9 mouse cellular contexts compared by ENCODE assay signal in genomic region chr8:70087836-70088650, GRCm38 (mm10). TPM values are rescaled to one million over a fixed set of nuclear protein-coding genes. Genes with fewer than 3 reads are reported as not detected.
DNase-seq lines count a peak whose midpoint lies in the region; ATAC-seq and TF ChIP-seq lines count a peak whose summit lies in the region.
"Had no signal": no experiment of that assay in that cellular context is flagged by ENCODE, and none has a peak within 500 bp of the region (broad histone marks: within the 10 kb centered on the region; RNA-seq: fewer than 3 reads in every experiment).

No protein-coding gene starts in this region.

- no peak overlapping the region for H3K4me3 ChIP-seq in kidney, adult 2 months (ENCODE audit: insufficient read depth, low read depth, low read length)
- peak overlapping the region; percentile 39 for H3K4me3 ChIP-seq in limb, embryonic 15.5 days
- H3K4me3 ChIP-seq in midbrain, postnatal 0 days (ENCODE audit: low read depth, low read length), result peak overlapping the region; percentile 36

- H3K9ac ChIP-seq in limb, embryonic 15.5 days, result no peak overlapping the region
- H3K9ac ChIP-seq in midbrain, postnatal 0 days (replicated peaks; ENCODE audit: low read length, poor library complexity, severe bottlenecking), result peak overlapping the region; percentile 55

- no peaks in the 10 kb centered on the region for H3K9me3 ChIP-seq in limb, embryonic 15.5 days
- H3K9me3 ChIP-seq in midbrain, postnatal 0 days (ENCODE audit: low read length), result no peaks in the 10 kb centered on the region

- H3K4me1 ChIP-seq in kidney, adult 2 months (ENCODE audit: control insufficient read depth, insufficient read depth, low read length), result no peaks in the 10 kb centered on the region
- H3K4me1 ChIP-seq in limb, embryonic 15.5 days, result peaks cover 28% of the 10 kb centered on the region
- H3K4me1 ChIP-seq in midbrain, postnatal 0 days (ENCODE audit: insufficient read depth, low read length), result peaks cover 36% of the 10 kb centered on the region

- 5% methylated on average over 56 of the region's 56 CpGs for WGBS in kidney, adult 2 months
- WGBS in limb, embryonic 15.5 days, result 3% methylated on average over 56 of the region's 56 CpGs
- 3% methylated on average over 56 of the region's 56 CpGs for WGBS in midbrain, postnatal 0 days

- no peak overlapping the region for H3K27ac ChIP-seq in kidney, adult 2 months (ENCODE audit: insufficient read depth, low read depth, low read length)
- no peak overlapping the region for H3K27ac ChIP-seq in limb, embryonic 15.5 days
- no peak overlapping the region for H3K27ac ChIP-seq in midbrain, postnatal 0 days (ENCODE audit: low read depth, low read length)

- peak overlapping the region; percentile 67 for H3K4me2 ChIP-seq in limb, embryonic 15.5 days
- H3K4me2 ChIP-seq in midbrain, postnatal 0 days (ENCODE audit: low read depth, low read length, poor library complexity, severe bottlenecking), result peak overlapping the region; percentile 71

- H3K27me3 ChIP-seq in kidney, adult 2 months (replicated peaks; ENCODE audit: control insufficient read depth, insufficient read depth, low read length), result 0 out of 2 replicates have a peak, but pooled peaks cover 3% of the 10 kb centered on the region
- H3K27me3 ChIP-seq in limb, embryonic 15.5 days, result peaks cover 90% of the 10 kb centered on the region
- peaks cover 39% of the 10 kb centered on the region for H3K27me3 ChIP-seq in midbrain, postnatal 0 days (ENCODE audit: insufficient read depth, low read length)

- no peak for TF ChIP-seq POLR2A in kidney, adult 2 months (IDR thresholded peaks at IDR 0.05; ENCODE audit: low read depth, low read length)

- H3K36me3 ChIP-seq in kidney, adult 2 months (ENCODE audit: control insufficient read depth, insufficient read depth, low read length), result no peaks in the 10 kb centered on the region
- H3K36me3 ChIP-seq in limb, embryonic 15.5 days, result no peaks in the 10 kb centered on the region
- H3K36me3 ChIP-seq in midbrain, postnatal 0 days (ENCODE audit: insufficient read depth, low read length), result no peaks in the 10 kb centered on the region
- H3K36me3 ChIP-seq: G1E had no signal

- peak; percentile 60 for TF ChIP-seq CTCF in kidney, adult 2 months (conservative IDR thresholded peaks at IDR 0.05; ENCODE audit: insufficient read depth, insufficient read length, low read depth, low read length)
- peak; percentile 87 for TF ChIP-seq CTCF in midbrain, postnatal 0 days (IDR thresholded peaks at IDR 0.05)

- peak; percentile 94 for DNase-seq in heart, adult 11 months
- DNase-seq in heart, adult 9 months (ENCODE audit: low spot score in 2 of 2), result no peak
- DNase-seq in cerebellum, adult 8-10 months, result peak; percentile 39
- DNase-seq in kidney, adult 2 months, result peak; percentile 38
- DNase-seq in midbrain, postnatal 0 days (ENCODE audit: low spot score), result peak; percentile 64
- peak; percentile 23 for DNase-seq in yolk sac, embryonic 10.5 days (ENCODE audit: low spot score)

- ATAC-seq in frontal cortex, adult (ENCODE audit: low TSS enrichment), result peak; percentile 56
- ATAC-seq in limb, embryonic 15.5 days (ENCODE audit: insufficient number of reproducible peaks, low FRiP score, low TSS enrichment, low read depth), result 0 out of 2 replicates have a peak, but pooled peaks have one; percentile 31
- ATAC-seq in midbrain, postnatal 0 days (ENCODE audit: low FRiP score), result peak; percentile 45; the same call in 1 of the 2 replicates

RNA-seq across cellular contexts. Expression of gene Hapln4, which starts 4.8 kb away (rescaled TPM):
- polyA plus RNA-seq in kidney, adult 2 months (2012; rRNA removed), result 0.05 and 0.08 TPM in 2 replicates
- polyA plus RNA-seq in limb, embryonic 15.5 days (2015; fragmentation: Nextera tagmentation; extraction: Ambion mirVana), result 0.19 and 0.24 TPM in 2 replicates
- total RNA-seq in midbrain, postnatal 0 days (2014; rRNA removed), result 0.99 and 1.3 TPM in 2 replicates
- polyA plus RNA-seq in midbrain, postnatal 0 days (2015; fragmentation: Nextera tagmentation; extraction: Ambion mirVana), result 1.6 and 1.7 TPM in 2 replicates
- polyA plus RNA-seq: G1E had no signal

RNA-seq across cellular contexts. Expression of gene Tm6sf2, which starts 15.3 kb away (rescaled TPM):
- 30.2 and 37.5 TPM in 2 replicates for polyA plus RNA-seq in kidney, adult 2 months (2012; rRNA removed)
- 0.61 and 0.91 TPM in 2 replicates for polyA plus RNA-seq in limb, embryonic 15.5 days (2015; fragmentation: Nextera tagmentation; extraction: Ambion mirVana)
- 1.6 TPM in 1 of 2 replicates, not detected in the other for total RNA-seq in midbrain, postnatal 0 days (2014; rRNA removed)
- polyA plus RNA-seq in midbrain, postnatal 0 days (2015; fragmentation: Nextera tagmentation; extraction: Ambion mirVana), result 0.22 and 0.35 TPM in 2 replicates

RNA-seq across cellular contexts. Expression of gene Ncan, which starts 32.6 kb away (rescaled TPM):
- polyA plus RNA-seq in kidney, adult 2 months (2012; rRNA removed), result 0.04 and 0.06 TPM in 2 replicates
- polyA plus RNA-seq in limb, embryonic 15.5 days (2015; fragmentation: Nextera tagmentation; extraction: Ambion mirVana), result 0.35 and 0.50 TPM in 2 replicates
- total RNA-seq in midbrain, postnatal 0 days (2014; rRNA removed), result 440 and 447 TPM in 2 replicates
- polyA plus RNA-seq in midbrain, postnatal 0 days (2015; fragmentation: Nextera tagmentation; extraction: Ambion mirVana), result 202 and 210 TPM in 2 replicates
- polyA plus RNA-seq: G1E had no signal

RNA-seq across cellular contexts. Expression of gene Nr2c2ap, which starts 43.1 kb away (rescaled TPM):
- 13.8 and 14.8 TPM in 2 replicates for polyA plus RNA-seq in kidney, adult 2 months (2012; rRNA removed)
- polyA plus RNA-seq in limb, embryonic 15.5 days (2015; fragmentation: Nextera tagmentation; extraction: Ambion mirVana), result 31.2 and 33.3 TPM in 2 replicates
- total RNA-seq in midbrain, postnatal 0 days (2014; rRNA removed), result 5.4 and 7.7 TPM in 2 replicates
- polyA plus RNA-seq in midbrain, postnatal 0 days (2015; fragmentation: Nextera tagmentation; extraction: Ambion mirVana), result 42.1 and 44.1 TPM in 2 replicates

RNA-seq across cellular contexts. Expression of gene Sugp1, which starts 45.4 kb away (rescaled TPM):
- 9.0 and 10.9 TPM in 2 replicates for polyA plus RNA-seq in kidney, adult 2 months (2012; rRNA removed)
- 41.9 and 43.7 TPM in 2 replicates for polyA plus RNA-seq in limb, embryonic 15.5 days (2015; fragmentation: Nextera tagmentation; extraction: Ambion mirVana)
- total RNA-seq in midbrain, postnatal 0 days (2014; rRNA removed), result 18.6 and 19.9 TPM in 2 replicates
- 48.7 and 48.9 TPM in 2 replicates for polyA plus RNA-seq in midbrain, postnatal 0 days (2015; fragmentation: Nextera tagmentation; extraction: Ambion mirVana)

Comparison
In these comparisons a context has a peak if more than half of its experiments do, and no peak if none do; other contexts are left out.
1. DNase-seq: peak in heart, adult 11 months (single experiment), cerebellum, adult 8-10 months (single experiment), kidney, adult 2 months (single experiment), midbrain, postnatal 0 days (single experiment) and yolk sac, embryonic 10.5 days (single experiment); none in heart, adult 9 months (0 of 2).
2. RNA of gene Tm6sf2, which starts 15.3 kb away (polyA plus RNA-seq): 30.2 to 37.5 TPM in kidney, adult 2 months; 0.61 to 0.91 TPM in limb, embryonic 15.5 days and 0.22 to 0.35 TPM in midbrain, postnatal 0 days; every median in the first group is over 10 times any median in the second.
3. RNA of gene Ncan, which starts 32.6 kb away (polyA plus RNA-seq): 202 to 210 TPM in midbrain, postnatal 0 days; 0.35 to 0.50 TPM in limb, embryonic 15.5 days and 0.04 to 0.06 TPM in kidney, adult 2 months; every median in the first group is over 100 times any median in the second.
4. Peak in every context shown above with its lines, with median percentiles within 50 percentile points of each other: ATAC-seq.